Mouse (Mus musculus) spleen, adult 2 months (tissue): ENCODE data around the gene Golgb1.

Experiments used
- CTCF ChIP-seq: fragments of 200-500 bp; IDR thresholded peaks from 2 replicates; pipeline ENCODE4 v1.5.1; 2011; ENCODE audit warnings: mild to moderate bottlenecking, inconsistent platforms; ENCODE audit not compliant: insufficient read depth, insufficient read length, insufficient replicate concordance; ENCODE audit errors: extremely low read depth
- POLR2A ChIP-seq: fragments of 200-500 bp; IDR thresholded peaks from 2 replicates; pipeline ENCODE4 v1.6.1; 2011; ENCODE audit warnings: low read depth, low read length, inconsistent platforms

GRCm38 (mm10) chr16:36891415-36891814, 16.5 kb downstream of the Golgb1 start:
- no peak for TF ChIP-seq CTCF
- TF ChIP-seq POLR2A: no peak
